Mouse (Mus musculus): ENCODE data around the gene Cep170.

- no peak for TF ChIP-seq CTCF (IDR thresholded peaks at IDR 0.05; ENCODE audit: control insufficient read depth, insufficient read depth, insufficient replicate concordance, low read depth, low read length)
- TF ChIP-seq POLR2A (IDR thresholded peaks at IDR 0.05; ENCODE audit: control insufficient read depth, low read depth, low read length) = no peak
Measured at GRCm38 (mm10) chr1:176732834-176733233, 81.0 kb downstream of the Cep170 start.

Measured in testis, adult 2 months (tissue).